Mouse (Mus musculus) cerebellum, adult 2 months (tissue): ENCODE measurements at regions not wholly inside any gene's neighbourhood (a gene's known extent, or its start where the extent isn't known, plus 50 kb on each side); places are given as distances from the start of the nearest gene placed in this dataset.

Experiments
- CTCF ChIP-seq: fragments of 200-500 bp; IDR thresholded peaks from 2 replicates; pipeline ENCODE4 v1.5.1; 2011; ENCODE audit warnings: low read depth, mild to moderate bottlenecking, control low read depth, low read length, moderate library complexity, borderline replicate concordance; ENCODE audit not compliant: insufficient read depth
- POLR2A ChIP-seq: fragments of 200-500 bp; IDR thresholded peaks from 2 replicates; pipeline ENCODE4 v1.6.1; 2011; ENCODE audit warnings: low read length, control low read depth, borderline replicate concordance; ENCODE audit not compliant: insufficient read depth

GRCm38 (mm10) chr9:51393921-51394320, 65.2 kb upstream of the 1810046K07Rik start:
- no peak for TF ChIP-seq POLR2A
- TF ChIP-seq CTCF: no peak
